Mouse (Mus musculus): Measurements from ENCODE around the gene Mcm8. TPM values are rescaled to one million over a fixed set of nuclear protein-coding genes. Genes with fewer than 3 reads are reported as not detected.

Mcm8 gene
- polyA plus RNA-seq (2017; shearing (Covaris generic)): 2.2 TPM

DNA sequence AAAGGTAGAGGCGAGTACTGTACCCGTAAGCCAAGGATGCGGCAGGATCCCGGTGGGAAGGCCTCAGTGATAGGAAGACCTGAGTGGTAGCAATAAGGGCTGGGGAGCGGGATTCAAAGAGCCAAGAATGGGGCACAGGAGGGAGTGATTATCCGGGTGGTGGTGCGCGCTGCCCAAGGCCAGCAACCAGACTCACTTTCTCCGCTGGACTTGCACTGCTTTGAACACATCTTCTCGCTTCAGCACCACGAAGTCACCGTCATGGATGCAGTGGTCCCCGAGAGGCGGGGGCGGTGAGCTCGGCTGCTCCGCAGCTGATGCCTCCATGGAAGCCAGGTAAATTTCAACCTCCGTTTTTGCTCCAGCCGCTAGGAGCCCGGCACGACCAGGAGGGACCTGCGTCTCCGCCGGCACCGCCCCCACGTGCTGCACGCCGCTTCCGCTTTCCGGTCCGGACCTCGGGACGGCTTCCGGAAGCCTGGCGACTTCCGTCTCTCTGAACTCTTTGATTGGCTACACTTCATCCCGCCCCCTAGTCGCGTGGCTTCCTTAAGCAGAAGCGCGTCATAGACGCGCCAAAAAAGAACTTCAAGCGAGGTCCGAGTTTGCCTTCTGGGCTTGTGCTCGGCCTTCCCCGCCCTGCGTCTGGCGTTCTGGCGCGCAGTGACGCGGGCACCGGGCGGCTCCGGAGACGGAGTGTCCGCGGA, at the start of gene Mcm8, which contains the start of gene Trmt6:
Gene Mcm8 (plus strand): TSS at position 534 of the 707 bp plus-strand sequence.
Gene Trmt6 (minus strand): TSS at position 448 of the 707 bp plus-strand sequence.

DNA sequence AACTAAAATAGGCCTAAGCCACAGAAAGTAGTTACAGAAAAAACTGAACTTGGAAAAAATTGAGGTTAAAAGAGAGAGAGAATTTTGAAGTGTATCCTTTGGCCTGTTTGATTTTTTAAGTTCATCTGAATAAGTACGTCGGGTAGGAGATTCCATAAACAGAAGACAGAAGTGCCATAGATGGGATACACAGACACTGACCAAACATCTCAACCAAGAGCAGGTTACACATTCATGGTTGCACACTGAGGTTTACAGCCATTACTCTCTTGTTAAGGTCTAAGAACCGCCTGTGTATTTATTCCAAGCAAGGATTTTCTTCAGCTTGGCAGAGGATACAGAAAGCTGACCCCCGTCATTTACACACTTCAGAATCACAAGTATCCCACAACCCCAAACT, 35.0 kb upstream of the Mcm8 start, which contains the start of gene Chgb:
Gene Chgb (plus strand): TSS at position 301 of the 400 bp plus-strand sequence.

DNA sequence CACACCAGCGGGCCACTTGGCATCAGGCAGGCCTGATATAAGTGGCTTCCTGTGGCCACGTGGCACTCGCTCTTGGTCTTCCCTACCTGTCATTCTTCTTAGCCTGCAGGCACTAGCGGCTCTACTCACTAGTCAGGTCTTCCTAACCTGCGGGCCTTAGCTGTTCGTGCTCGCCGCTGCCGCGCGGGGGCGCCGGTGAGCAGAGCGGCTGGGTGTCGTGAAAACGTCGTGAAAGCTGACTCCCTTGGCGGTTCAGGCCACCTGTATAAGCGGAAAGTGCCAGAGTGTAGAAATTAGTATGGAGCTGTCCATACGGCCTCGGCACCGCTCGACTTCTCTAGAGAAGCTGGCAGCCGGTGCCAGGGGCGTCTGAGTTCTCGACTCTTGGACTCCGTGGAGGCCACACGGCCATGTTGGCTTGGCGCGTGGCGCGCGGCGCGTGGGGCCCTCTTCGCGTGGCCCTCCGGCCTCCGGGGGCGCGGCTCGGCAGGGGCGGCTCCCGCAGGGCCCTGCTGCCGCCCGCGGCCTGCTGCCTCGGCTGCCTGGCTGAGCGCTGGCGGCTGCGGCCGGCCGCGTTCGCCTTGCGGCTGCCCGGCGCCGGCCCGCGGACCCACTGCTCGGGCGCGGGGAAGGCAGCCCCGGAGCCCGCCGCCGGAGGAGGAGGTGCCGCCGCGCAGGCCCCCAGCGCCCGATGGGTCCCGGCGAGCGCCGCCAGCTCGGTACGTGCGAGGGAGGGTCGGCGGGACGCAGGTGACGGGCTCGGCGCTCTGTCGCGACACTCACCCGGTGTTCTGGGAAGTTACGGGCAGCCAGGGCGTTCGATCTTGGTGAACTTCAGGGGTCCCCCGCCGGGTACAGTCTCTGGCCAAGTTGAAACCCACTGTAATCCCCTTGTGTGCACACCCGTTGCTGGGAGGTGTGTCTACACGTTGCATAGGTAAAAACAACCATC, 30.7 kb downstream of the Mcm8 start, which contains the start of gene Crls1:
Gene Crls1 (plus strand): TSS at position 260 of the 952 bp plus-strand sequence.

DNA sequence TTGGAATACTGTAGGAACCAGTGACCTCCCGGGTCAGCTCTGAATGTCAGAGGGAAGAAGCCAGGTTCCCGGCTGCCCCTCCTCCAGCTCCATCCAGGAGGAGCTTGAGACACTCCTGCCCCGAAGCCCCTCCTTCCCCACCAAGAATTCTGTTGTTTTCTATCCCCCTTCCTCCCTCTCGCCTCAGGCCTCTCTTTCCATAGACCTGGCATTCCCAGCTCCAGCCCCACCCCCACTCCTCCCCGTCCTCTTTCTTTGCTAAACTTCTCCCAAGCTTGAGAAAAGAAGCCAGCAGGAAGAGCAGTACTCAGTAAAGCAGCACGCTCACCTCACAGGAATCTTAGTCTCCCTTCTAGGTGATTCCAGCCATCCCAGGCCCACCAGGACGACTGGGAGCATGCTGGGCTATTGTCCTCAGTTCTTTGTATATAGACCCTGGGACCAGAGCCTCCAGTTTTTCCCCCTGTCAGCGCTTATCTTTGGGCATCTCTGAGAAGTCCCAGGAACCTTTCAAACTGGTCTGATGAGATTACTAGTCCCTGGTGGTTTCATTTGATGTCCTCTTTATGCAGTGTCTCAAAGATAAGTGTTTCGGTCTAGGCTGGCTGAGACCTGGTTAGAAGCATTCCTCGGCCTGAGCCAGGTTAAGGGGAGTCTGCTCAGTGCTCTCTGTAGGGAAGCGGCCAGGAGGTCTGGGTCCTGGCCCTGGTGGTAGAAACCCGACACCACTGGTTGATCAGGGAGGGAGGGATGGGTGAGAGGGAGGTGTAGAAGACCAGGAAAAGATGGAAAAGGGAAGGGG, 65.1 kb downstream of the Mcm8 start, which contains the start of gene Lrrn4:
Gene Lrrn4 (minus strand): TSS at position 48 of the 802 bp plus-strand sequence.

Other genes with a start within 250 kb of the Mcm8 start
- 82.2 TPM for gene Gpcpd1, start 228.4 kb upstream of the Mcm8 start, polyA plus RNA-seq (2017; shearing (Covaris generic))
- gene Shld1, start 129.2 kb upstream of the Mcm8 start, polyA plus RNA-seq (2017; shearing (Covaris generic)): 34.8 TPM
- not detected for gene Chgb, start 34.9 kb upstream of the Mcm8 start, polyA plus RNA-seq (2017; shearing (Covaris generic))
- 45.8 TPM for gene Trmt6, start 86 bp upstream of the Mcm8 start, polyA plus RNA-seq (2017; shearing (Covaris generic))
- gene Crls1, start 30.5 kb downstream of the Mcm8 start, polyA plus RNA-seq (2017; shearing (Covaris generic)): 1.0 TPM
- 0.22 TPM for gene Lrrn4, start 64.8 kb downstream of the Mcm8 start, polyA plus RNA-seq (2017; shearing (Covaris generic))
- gene Fermt1, start 129.8 kb downstream of the Mcm8 start, polyA plus RNA-seq (2017; shearing (Covaris generic)): not detected

Data from activated CD4-positive, CD25-positive, alpha-beta regulatory T cell, adult 9 weeks (primary cell).